Mouse (Mus musculus) 3T3-L1 (cell line): ENCODE data around the gene Ccdc71.
A peak's percentile ranks its signal among the peaks of the same experiment; 100 is the strongest.

Experiments used
- DNase-seq: peaks from one replicate; pipeline ENCODE4 v3.0.0-alpha.2; 2015; ENCODE audit warnings: low read depth, low spot score

The Ccdc71 gene

GRCm38 (mm10) chr9:108456953-108457352 is 3.4 kb upstream of the Ccdc71 start:
- DNase-seq: no peak

- DNase-seq: peak; percentile 55
Observed at GRCm38 (mm10) chr9:108459939-108460318, 398 bp upstream of the Ccdc71 start.

- peak; percentile 33 for DNase-seq
Observed at GRCm38 (mm10) chr9:108461181-108461631, 879 bp downstream of the Ccdc71 start, which contains the start of gene Klhdc8b. Gene Klhdc8b (minus strand): TSS chr9:108461581.

- DNase-seq: no peak
Observed at GRCm38 (mm10) chr9:108461675-108462074, 1.3 kb downstream of the Ccdc71 start.

GRCm38 (mm10) chr9:108462192-108462591 is 1.9 kb downstream of the Ccdc71 start:
- DNase-seq: no peak

GRCm38 (mm10) chr9:108463713-108464112 is 3.4 kb downstream of the Ccdc71 start:
- DNase-seq: no peak

GRCm38 (mm10) chr9:108466219-108466618 is 5.9 kb downstream of the Ccdc71 start:
- no peak for DNase-seq

- no peak for DNase-seq
Observed at GRCm38 (mm10) chr9:108469430-108469829, 9.1 kb downstream of the Ccdc71 start.

GRCm38 (mm10) chr9:108469845-108470244 is 9.5 kb downstream of the Ccdc71 start:
- no peak for DNase-seq

GRCm38 (mm10) chr9:108474528-108474927 is 14.2 kb downstream of the Ccdc71 start:
- no peak for DNase-seq

GRCm38 (mm10) chr9:108478638-108479156 is 18.4 kb downstream of the Ccdc71 start:
- DNase-seq: peak; percentile 85

- no peak for DNase-seq
Observed at GRCm38 (mm10) chr9:108479241-108479640, 18.9 kb downstream of the Ccdc71 start.

GRCm38 (mm10) chr9:108479721-108480351 is 19.5 kb downstream of the Ccdc71 start, which contains the start of gene Lamb2:
Gene Lamb2 (plus strand): TSS chr9:108479736.
- peak; percentile 90 for DNase-seq

GRCm38 (mm10) chr9:108480813-108481519 is 20.6 kb downstream of the Ccdc71 start:
- no peak for DNase-seq

- DNase-seq: no peak
Observed at GRCm38 (mm10) chr9:108481520-108482210, 21.3 kb downstream of the Ccdc71 start.

- DNase-seq: no peak
Observed at GRCm38 (mm10) chr9:108483051-108483790, 22.9 kb downstream of the Ccdc71 start.

- no peak for DNase-seq
Observed at GRCm38 (mm10) chr9:108484021-108484420, 23.7 kb downstream of the Ccdc71 start.

- DNase-seq: no peak
Observed at GRCm38 (mm10) chr9:108485301-108485875, 25.1 kb downstream of the Ccdc71 start.

GRCm38 (mm10) chr9:108486973-108487530 is 26.7 kb downstream of the Ccdc71 start:
- no peak for DNase-seq

- DNase-seq: no peak
Observed at GRCm38 (mm10) chr9:108488403-108488802, 28.1 kb downstream of the Ccdc71 start.

GRCm38 (mm10) chr9:108489215-108489614 is 28.9 kb downstream of the Ccdc71 start:
- no peak for DNase-seq
